Mouse (Mus musculus) layer of hippocampus, adult 9-11 months (tissue): Measurements from ENCODE around the gene Srm.
A peak's percentile ranks its signal among the peaks of the same experiment; 100 is the strongest.

Experiments used
- DNase-seq: peaks from one replicate; pipeline ENCODE4 v3.0.0; 2022

Srm gene

DNA sequence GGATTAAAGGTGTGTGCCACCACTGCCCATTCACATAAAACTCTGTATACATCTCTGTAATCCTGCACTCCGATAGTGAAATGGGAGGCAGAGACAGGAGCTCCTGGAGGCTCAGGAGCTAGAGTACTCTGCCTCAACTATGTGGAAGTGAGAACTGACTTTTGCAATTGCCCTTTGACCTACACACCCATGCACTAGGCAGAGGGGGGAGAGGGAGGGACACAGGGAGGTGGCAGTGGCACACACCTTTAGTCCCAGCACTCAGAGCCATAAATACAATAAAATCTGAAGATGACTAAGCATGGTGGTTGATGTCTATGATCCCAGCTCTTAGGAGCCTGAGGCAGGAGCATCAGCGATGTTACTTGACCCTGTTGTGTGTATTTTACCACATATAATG lies 48.2 kb downstream of the Srm start:
- no peak for DNase-seq

DNA sequence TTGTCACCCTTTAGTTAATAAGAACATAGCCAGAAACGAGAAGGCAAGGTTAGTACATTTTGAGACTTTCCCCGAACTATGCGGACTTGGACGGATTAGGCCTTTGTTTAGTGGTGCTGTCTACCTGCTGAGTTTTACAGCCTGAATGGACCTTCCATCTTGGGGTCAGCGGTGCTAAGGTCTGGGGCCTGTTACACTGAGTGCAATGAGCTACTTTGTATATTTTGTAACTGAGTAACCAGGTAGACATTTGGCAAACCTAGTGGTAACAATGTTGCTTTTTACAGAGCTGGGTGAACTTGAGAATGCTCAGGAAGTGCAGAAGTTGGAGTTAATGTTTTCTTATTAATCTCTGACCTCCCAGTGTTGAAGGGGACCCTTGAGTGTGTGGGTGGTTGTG lies 49.8 kb downstream of the Srm start:
- DNase-seq, result no peak

- peak; percentile 32 for DNase-seq
Observed at GRCm38 (mm10) chr4:148643291-148644156, 52.2 kb downstream of the Srm start, which contains the start of gene Gm572. Gene Gm572, plus strand, starts transcription at chr4:148643317.

GRCm38 (mm10) chr4:148644157-148644511 lies 52.8 kb downstream of the Srm start:
- no peak for DNase-seq
